Mouse (Mus musculus) spleen, adult 18-20 months (tissue): ENCODE measurements around the gene Nap1l4.
A peak's percentile ranks its signal among the peaks of the same experiment; 100 is the strongest.
"Not testable (repeated sequence)": the region's sequence is repeated elsewhere in the genome, so short reads cannot be mapped to it uniquely, and the experiment has no call there.

Experiments used
- DNase-seq, 2 experiments: peaks; one replicate each; pipeline ENCODE4 v3.0.0; 2022; ENCODE audit warnings: mixed read lengths in 2 of 2

The Nap1l4 gene

DNA sequence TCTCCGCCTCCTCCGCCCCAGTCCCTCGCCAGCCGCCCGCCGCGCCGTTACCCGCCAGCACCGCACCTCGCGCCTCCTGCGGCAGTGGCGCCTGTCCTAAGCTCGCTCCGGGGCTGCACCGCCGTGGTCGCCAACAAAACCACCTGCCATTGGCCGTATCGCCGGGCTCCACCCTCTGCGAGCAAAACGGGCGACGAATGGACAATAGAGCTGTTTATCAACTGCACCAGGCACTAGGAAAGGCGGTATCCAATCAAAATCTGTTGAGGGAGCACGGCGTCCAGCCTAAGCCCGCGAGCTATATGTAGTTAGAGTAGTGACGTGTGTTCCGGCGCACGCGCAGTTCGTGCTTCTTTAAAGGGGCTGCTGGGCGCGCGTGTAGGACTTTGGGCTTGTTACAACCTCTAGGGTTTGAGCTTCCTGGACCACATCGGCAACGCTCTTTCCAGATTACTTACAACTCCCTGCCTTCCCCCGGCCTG lies at the start of gene Nap1l4:
TSS of gene Nap1l4 (minus strand) at position 131 of the 482 bp plus-strand sequence.
- DNase-seq, result peak; percentile 97

- no peak for DNase-seq
Observed at GRCm38 (mm10) chr7:143594865-143595264, 46.0 kb upstream of the Nap1l4 start.

DNA sequence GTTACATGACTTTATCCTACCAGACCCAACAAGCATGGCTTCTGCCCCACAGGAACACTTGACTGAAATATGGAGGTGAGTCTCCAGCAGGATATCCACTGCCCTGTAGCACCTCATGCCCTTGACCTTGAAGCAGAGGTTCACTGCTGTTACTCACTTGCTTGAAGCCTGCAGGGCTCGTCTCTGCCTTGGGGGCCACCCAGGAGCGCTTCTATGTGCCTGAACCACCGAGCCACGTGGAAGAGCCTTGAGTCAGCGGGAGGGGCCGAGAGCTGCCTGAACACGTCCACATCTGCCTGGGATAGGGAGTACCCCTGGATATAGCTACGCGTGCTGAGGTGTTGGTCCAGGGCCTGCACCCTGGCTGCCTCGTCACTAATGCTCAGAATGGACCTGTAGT lies 43.3 kb upstream of the Nap1l4 start:
- no peak for DNase-seq

- no peak for DNase-seq
Observed at GRCm38 (mm10) chr7:143588006-143588405, 39.1 kb upstream of the Nap1l4 start.

DNA sequence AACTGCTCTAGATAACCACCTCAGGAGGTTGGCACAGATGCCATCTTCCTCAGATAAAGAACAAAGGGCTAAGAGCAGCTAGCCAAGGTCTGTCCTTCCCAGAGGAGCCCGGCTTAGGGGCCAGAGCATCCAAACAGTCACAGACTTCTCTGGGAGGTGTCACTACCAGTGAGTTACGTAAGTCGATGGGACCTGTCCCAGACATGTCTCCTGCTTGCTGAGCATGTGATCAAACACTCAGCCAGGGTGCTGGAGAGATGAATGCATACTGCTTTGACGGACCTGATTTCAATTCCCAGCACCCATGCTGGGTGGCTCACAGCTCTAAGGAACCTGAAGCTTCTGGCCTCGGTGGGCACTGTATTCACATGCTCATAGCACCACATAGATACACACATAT lies 38.7 kb upstream of the Nap1l4 start:
- DNase-seq, result no peak

GRCm38 (mm10) chr7:143583956-143584355 lies 35.0 kb upstream of the Nap1l4 start:
- DNase-seq, result peak; percentile 51 to 79

DNA sequence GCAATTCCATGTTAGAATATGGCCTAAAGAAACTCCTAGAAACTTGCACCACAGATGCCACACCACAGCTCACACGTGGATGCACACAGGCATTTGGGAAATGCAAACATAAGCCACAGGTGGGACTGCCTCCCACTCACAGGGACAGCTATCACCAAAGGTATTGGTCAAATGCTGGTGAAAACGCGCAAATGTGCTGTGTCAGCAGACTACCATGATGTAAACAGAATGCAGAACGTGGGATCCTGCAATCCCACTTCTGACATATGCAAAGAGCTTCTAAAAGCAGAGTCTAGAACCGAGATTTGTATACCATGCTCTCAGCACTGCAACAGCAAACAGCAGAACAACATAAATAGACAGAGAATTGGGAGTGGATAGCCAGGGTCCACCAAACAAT lies 34.1 kb upstream of the Nap1l4 start:
- no peak for DNase-seq

DNA sequence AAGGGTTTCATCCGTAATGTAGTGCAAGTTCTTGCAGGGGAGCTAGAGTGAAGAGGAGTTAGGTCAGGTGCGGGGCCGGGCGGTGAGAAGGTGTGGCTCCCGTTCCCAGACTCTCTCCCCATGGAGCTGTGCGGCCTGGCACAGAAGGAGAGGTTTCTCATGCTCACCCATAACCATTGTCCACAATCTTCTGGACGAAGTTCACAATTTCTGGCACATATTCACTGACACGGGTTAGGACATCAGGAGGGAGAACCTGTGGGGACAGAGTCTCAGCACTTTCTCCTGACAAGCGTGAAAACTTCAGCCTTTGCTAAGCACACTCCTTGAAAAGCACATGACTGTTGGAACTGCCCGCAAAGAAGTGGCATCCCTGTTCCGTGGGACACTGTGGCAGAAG lies 26.8 kb upstream of the Nap1l4 start:
- no peak for DNase-seq

- DNase-seq, result no peak
Observed at GRCm38 (mm10) chr7:143565648-143566039, 16.7 kb upstream of the Nap1l4 start.

DNA sequence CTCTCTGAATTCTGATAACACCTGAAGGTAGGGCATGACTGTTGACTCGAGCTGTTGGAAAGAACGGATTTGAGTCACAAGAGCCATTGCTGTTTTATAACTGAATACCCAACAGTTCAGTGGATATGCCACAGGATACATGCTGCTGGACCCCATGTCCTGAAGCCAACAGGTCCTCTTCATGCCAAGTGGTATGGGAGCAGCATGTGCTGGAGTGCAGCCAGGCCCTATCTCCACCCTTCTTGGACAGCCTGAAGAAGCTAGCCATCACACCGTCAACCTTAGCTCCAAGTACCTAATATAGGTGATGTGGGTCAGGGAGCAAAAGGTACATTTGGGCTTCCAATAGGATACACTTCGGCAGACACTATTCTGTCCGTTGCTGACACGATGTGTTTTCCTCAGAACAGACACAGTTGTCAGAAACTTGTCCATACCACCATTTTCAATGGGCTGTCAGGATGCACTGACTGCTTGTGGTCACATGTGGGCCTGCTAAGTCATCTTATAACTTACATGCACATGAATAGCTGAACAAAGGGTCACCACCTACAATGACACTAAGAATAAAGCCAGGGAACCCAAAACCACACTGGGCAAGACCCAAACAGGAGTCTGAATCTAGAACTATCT lies 16.2 kb upstream of the Nap1l4 start:
- DNase-seq, result no peak

DNA sequence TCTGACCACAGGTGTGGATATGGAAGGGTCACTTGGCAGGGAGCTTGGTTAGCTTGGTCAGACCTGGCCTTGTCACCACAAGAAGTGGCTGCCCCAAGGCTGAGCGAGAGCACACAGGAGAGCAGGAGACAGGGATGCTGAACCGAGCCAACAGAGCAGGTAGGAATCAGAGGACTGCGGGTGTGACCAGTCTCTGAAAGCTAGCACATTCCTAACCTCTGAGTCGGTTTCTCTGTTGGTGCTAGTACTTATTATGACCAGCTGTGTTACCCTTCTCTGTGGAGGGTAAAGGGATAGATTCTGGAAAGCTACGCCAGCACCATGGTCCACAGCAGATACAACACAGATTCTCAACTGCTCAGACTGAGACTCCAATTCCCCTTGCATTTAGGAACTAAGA lies 14.9 kb upstream of the Nap1l4 start:
- no peak for DNase-seq

DNA sequence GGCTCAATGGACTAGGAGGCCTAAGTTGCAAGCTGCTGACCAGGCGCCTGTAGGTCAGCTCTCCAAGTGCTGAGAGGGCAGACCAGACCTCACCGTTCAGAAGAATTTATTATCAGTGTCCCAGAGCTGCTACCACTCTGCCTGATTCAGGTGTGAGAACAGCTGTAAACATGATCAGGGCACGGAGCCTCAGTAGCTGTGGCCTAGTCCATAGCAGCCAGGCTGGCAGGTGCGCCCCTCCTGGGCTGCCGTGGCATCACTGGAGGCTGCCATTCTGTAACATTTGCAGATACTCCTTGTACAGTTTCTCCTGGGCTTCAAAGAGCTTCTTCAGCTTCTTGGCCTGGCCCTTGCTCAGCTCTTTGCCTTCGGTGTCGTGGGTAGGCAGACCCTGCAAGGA lies 8.7 kb upstream of the Nap1l4 start:
- DNase-seq, result no peak

GRCm38 (mm10) chr7:143556964-143557610 lies 8.2 kb upstream of the Nap1l4 start:
- no peak for DNase-seq

- no peak for DNase-seq
Observed at GRCm38 (mm10) chr7:143549588-143550220, 798 bp upstream of the Nap1l4 start.

DNA sequence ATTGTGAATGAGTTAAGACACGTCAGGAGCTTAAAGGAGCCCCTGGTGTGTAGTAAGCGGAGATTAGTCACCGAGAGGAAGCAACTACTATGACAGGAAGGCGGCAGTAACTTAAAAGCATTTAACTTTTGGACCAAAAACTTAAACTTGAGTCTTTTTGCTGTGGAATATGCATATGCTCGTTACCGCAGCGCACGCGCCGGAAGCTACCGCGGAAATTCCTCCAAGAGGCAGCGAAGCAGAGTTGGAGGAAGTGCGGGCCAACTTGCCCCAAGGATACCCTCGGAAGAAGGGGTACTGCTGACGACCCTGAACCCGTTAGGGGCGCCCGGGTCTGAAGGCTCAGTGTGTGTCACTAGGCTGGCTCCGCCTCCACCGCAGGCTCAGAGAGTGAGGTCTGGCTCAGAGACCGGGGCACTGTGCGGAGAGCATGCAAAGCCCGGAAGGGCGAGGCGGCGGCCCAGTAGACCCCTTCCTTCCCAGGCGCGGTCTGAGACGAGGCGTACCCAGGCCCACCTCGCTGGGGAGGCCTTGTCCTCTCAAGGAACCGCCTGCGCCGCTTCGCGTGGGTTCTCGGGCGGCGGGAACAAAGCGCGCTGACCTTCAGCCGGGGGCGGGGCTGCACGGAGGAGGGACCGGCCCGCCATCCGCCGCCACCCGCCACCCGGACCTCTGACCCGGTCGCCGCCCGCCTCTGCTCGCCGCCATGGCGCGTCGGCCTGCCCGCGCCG lies 510 bp downstream of the Nap1l4 start:
- peak in 1 of 2 experiments; percentile 60 for DNase-seq

GRCm38 (mm10) chr7:143546554-143546953 lies 2.4 kb downstream of the Nap1l4 start:
- no peak for DNase-seq

- DNase-seq, result peak in 1 of 2 experiments; percentile 39
Observed at GRCm38 (mm10) chr7:143544368-143544767, 4.5 kb downstream of the Nap1l4 start.

DNA sequence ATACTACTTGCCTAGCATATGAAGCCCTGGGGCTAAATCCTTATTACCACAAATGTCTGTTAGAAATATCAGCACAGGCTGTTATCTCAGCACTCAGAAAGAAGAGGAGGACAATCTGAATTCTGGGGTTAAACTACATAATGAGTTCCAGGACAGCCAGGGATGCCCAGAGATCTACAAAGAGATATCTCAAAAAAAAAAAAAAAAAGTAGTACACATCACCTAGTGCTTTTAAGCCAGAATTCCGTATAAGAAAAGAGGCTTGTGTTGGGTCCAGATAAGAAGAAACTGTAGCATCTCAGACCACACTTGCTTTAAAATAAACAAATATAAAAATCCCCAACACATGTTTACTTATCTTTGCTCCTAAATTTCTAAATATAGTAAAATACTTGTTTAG lies 10.2 kb downstream of the Nap1l4 start:
- DNase-seq, result no peak

- DNase-seq, result not testable (repeated sequence)
Observed at GRCm38 (mm10) chr7:143538229-143538628, 10.7 kb downstream of the Nap1l4 start.

GRCm38 (mm10) chr7:143536251-143536650 lies 12.7 kb downstream of the Nap1l4 start:
- DNase-seq, result no peak

- no peak for DNase-seq
Observed at GRCm38 (mm10) chr7:143533284-143533683, 15.6 kb downstream of the Nap1l4 start.

- DNase-seq, result no peak
Observed at GRCm38 (mm10) chr7:143532410-143532809, 16.5 kb downstream of the Nap1l4 start.

- DNase-seq, result no peak
Observed at GRCm38 (mm10) chr7:143519333-143519732, 29.6 kb downstream of the Nap1l4 start.

GRCm38 (mm10) chr7:143514416-143514768 lies 34.5 kb downstream of the Nap1l4 start:
- no peak for DNase-seq
